Mouse (Mus musculus): ENCODE measurements around the gene Tob2.

Tob2 gene

DNA sequence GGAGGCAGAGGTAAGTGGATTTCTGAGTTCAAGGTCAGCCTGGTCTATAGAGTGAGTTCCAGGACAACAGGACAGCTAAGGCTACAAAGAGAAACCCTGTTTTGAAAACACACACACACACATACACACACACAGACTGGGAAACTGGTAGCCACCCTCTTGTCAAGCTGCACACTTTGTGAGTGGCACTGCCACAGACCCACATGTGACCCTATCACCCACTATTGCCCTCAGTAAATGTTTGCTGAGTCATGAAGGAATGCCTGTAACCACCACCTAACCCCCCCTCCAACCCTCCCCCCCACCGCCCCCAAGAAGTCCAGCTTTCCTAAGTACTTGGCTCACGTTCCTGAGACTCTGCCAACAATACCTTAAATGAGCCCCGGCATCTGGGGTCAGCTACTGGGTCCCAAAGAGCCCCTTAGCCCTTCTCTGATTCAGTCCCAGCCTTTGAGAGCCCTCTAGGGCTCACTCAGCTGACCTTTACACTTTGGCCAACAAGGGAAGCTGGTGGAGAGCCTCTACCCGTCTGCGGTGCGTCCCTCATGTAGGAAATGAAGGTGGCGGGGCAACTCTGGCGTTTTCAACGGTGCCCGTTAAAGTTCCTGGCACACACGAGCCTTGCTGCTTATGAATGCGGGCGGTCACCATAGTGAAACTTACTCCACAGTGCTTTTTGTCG lies 19.9 kb downstream of the Tob2 start:
- in situ Hi-C loops (cut with MboI, MseI), result no loop called here

DNA sequence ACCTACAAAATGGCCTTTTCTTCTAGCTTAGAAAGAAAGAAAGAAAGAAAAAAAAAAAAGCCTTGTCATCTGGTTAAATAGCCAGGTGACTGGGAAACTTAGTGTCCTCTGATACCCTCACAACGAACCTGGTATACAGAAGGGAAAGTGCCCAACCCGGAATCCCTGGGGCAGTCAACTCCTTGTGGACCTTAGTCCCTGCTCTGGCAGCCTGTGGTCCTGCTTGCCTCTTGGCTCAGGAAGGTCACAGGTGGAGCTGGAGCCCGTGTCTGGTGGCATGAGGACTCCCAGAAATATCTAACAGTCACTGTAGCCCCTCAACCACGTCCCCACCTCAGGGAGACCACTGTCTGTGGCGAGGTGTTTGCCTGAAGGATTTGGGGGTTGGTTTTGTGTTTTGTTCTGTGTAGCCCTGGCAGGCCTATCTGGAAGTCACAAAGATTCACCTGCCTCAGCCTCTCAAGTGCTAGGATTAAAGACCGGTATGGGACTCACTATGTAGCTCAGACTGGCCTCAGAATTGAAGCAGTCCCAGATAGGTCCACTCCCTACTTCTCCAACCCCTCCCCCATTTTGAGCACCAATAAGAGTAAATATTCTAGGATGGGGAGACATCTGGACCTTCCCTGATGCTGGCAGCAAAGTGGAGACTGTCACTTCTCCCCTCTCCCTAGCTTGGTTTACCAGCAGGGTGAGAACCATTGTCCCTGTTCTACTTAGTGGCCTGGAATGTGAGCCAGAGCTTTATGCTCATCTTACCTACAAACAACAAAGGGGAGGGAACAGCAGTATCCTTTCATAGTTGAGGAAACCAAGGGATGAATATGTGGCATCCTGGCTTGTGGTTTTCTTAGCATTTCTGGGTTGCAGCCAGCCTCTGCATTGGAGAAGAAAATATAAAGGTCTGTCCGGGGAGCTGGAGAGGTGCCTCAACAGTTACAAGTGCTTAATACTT lies 21.4 kb downstream of the Tob2 start:
- in situ Hi-C loops (cut with MboI, MseI), result no loop called here

DNA sequence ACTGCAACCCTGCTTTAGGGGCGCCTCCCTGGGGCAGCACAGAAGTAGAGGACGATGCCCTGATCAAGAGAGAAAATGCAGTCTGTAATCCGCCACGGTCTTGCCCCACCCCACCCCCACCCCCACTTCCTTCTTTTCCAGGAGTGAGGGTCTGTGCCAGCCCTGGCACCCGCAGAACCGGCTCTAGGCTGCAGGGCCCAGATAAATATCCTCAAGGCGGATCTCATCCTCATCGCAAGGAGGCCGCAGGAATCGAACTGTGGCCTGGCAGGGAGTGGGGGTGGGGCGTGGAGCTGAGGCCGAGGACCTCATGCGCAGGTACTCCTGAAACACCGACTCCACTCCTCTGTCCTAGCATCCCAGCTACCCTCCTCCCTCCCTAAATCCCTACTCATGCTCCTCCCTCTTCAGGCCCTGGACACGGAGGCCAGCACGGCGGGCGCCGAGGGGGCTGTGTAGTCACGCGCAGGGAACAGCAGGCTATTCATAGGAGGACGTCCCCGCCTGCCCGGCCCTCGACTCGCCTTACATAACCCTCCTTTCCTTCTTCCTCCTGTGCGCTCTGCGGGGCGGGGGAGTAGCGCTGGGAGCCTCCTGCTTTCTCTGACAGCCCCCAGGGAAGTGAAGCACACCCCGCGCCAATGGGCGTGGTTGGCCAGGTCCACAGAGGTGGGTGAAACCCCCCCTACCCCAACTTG lies 22.3 kb downstream of the Tob2 start:
- in situ Hi-C loops (cut with MboI, MseI), result no loop called here

DNA sequence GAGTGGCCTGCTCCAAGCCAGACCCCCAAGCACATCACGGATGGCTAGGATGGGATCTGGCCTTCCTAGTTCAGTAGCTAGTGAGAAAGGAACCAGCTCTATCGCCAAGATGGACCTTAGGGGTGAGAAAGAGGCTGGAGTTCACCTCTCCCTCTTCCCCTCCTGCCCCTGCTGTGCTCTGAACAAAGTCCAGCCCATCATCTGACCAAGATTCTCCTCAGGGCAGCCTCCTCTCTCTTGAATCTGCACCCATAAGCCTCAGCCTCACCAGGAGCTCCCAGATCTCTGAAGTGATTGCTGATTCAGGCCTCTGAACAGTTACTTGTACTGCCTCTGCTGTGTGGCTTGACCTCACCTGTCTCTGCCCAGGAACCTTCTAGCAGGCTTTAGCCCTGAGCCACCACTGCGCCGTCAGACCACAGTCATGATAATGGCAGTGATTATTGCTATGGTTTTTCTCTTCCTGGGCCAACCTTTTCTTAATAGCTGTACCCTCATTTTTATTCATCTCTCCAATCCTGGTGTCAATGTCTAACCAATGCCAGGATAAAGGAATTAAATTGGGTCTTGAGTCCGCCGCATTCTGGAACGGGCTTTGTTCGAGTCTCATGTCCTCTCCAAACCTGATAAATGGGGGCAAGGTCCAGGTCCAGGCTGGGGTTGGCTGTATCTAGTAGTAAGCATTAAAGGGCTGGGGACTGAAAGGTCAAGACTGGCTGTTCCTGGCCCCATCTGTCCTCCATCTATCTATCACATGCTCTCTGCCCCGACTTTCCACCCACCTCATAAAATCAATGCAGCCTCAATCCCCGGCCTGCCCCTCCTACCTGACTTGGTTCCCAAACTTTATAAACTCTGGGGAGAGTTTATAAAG lies 23.4 kb downstream of the Tob2 start:
- in situ Hi-C loops (cut with MboI, MseI), result no loop called here

DNA sequence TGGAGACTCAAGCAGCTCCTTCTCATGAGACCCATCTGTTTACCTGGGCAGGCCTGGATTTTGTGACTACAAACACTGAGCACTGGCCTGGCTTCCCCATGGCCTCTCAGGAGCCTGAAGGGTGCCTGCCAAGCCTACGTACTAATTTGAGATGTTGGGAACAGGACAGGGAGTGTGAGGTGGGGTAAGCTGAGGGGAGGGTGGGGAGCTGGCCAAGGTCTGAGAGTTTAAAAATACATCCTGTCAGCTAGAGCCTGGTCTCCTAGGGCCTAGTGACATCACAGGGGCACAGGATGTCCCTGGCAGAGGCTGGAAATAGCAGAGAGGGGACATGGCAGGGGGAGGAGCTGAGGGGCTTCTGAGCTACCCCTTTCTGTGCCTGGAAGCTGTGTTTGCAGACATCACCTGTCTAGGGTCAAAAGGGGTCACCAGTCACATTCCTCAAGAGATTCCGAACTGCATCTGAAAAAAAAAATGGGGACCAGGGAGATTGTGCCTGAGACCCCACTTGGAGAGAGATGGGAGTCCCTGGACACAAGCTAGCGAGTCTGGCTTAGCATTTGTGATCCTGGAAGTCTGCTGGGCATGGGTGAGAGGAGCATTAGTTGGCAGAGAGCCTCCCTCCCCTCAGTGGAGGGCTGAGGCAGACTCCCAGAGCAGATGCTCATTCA lies 24.3 kb downstream of the Tob2 start:
- in situ Hi-C loops (cut with MboI, MseI), result loop anchor here (5.0 kb wide), 1 partner anchor 68 kb away; no protein-coding TSS in a partner anchor

DNA sequence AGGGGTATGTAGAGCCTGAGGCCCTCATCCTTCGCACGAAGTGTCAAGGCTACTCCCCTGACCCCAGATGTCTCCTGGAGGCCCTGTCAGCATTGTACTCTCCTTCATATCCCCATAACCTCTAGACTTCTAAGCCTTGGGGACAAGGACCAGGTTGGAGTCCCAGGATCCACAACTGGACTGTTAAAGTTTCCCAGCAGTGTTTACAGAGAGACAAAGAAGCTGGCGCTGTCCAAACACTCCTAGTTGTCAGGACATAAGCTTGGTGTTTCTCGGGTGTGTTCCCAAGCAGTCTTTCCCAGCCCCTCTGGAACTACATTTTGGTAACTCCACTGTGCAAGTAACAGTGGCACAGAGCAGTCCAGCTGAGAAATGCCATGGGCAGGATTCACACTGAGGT lies 25.1 kb downstream of the Tob2 start:
- in situ Hi-C loops (cut with MboI, MseI), result loop anchor here (5.0 kb wide), 1 partner anchor 69 kb away; no protein-coding TSS in a partner anchor

DNA sequence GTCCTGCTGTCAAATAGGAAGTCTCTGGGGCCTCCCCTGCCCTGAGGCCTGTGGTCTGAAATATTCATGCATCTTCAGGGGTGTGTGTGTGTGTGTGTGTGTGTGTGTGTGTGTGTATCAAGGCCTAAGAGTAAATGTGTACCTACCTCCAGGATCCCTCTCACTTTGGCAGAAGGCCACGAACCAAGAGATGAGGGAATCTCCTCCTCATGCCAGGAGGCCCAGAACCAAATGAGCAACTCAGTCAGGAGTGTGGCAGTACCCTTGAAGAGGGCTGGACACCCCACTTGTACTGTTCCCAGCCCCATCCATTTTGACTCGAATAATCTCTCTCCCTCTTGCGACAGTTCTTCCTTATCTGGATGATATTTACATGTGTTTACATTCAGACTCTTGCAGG lies 26.4 kb downstream of the Tob2 start:
- in situ Hi-C loops (cut with MboI, MseI), result loop anchor here (5.0 kb wide), 1 partner anchor 70 kb away; no protein-coding TSS in a partner anchor

DNA sequence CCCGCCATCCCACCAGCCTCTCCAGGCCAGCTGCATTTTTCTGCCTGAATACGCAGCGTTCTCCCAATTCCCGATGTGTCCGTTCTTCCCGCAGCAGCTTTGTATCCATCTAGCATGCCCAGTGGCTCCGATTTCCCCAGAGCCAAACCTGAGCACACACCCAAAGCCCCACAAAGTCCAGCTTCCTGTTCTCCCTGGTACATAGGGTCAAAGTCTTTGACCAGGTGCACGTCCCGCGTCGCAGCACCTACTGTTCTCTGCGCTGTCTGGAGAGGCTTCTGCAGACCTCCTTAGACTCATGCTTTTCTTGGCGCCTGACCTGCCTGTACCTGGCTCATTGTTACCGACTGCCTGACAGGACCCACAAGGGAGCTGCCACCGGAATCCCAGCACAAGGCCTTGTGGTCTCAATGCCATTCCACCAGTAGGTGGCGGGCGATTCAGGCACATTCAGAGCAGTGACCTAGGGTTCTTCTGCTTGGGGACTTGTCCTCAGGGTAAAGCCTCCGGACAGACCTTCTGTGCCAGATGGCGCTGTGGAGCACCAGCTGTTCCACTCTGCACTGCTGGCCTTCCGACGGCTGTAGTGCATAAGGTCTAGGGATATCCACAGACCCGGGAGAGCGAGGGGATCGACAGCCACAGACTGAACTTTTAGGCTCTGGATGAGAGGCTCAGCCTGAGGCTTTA lies 27.3 kb downstream of the Tob2 start:
- in situ Hi-C loops (cut with MboI, MseI), result loop anchor here (5.0 kb wide), 1 partner anchor 71 kb away; no protein-coding TSS in a partner anchor

DNA sequence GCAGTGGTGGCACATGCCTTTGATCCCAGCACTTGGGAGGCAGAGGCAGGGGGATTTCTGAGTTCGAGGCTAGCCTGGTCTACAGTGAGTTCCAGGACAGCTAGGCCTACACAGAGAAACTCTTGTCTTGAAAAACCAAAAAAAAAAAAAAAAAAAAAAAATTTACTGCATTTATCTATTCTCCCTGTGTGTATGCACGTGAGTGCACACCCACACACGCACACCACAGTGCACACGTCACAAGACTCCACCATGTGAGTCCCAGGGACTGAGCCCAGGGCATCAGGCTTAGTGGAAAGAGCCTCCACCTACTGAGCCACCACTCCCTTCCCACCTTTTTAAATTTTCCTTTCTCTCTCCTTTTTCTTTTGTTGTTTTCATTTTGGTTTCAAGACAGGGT lies 28.1 kb downstream of the Tob2 start:
- in situ Hi-C loops (cut with MboI, MseI), result loop anchor here (5.0 kb wide), 1 partner anchor 72 kb away; no protein-coding TSS in a partner anchor

DNA sequence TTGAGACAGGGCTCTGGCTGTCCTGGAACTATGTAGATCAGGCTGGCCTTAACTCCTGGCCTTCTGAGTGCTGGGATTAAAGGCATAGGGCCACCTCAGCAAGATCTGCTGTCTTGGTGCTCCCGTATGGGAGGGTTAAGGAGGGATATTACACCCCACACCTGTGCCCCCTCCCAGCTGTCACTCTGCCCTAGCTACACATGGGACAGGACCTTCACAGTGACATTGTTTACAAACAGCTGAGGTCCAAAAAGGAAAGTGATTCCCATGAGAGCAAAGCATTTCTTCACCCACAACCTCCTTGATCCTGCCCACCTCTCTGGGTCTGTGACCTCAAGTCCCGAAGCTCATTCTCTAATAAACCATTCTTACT lies 29.4 kb downstream of the Tob2 start:
- in situ Hi-C loops (cut with MboI, MseI), result no loop called here

DNA sequence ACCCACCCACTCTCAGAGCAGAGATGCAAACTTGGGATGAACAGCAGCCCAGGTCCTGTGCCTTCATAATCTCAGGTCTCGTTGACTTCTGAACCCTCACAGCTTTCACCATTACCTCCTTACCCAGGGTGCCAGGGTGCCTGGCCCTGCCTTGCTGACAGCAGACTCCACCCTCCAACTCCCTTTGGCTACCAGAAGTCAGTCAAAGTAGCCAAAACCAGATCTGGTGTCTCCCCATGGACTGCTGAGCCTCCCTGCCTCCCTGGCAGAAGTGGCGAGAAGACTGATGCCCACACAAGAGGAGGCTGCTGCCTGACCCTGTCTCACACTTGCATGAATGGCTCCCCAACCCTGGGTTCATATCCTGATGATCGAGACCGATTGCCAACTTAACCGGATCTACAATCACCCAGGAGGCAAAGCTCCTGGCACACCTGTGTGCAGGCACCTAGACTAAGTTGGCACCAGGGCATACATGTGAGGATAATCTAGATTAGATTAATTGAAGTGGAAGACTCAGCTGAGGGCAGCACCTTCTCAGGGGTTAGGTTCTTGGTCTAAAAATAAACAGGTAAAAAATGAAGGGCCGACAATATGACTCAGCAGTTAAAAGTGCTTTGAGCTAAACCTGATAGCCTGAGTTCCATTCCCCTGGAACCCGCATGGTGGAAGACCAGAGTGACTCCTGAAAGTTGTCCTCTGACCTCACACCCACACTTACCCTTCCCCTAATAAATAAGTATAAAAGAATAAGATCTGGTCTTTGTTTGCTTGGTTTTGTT lies 30.0 kb downstream of the Tob2 start:
- in situ Hi-C loops (cut with MboI, MseI), result no loop called here

DNA sequence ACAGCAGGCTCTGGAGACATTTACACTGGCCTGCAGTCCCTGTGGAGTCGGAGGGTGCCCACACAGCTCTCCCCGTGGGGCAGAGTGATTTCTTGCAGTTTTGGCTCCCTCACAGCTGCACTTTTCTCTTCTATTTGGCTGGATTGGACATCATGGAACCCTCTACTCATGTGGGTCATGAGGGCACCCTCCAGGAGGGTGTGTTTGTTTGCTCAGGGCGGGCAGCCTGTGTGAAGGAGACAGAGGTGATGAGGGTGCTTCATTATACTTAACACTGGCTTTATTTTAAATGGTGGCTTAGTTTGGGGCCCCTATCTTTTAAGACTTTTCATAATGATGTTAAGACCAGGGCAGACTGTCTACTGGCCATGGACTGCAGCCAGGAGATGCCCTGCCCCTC lies 33.8 kb downstream of the Tob2 start:
- in situ Hi-C loops (cut with MboI, MseI), result no loop called here

DNA sequence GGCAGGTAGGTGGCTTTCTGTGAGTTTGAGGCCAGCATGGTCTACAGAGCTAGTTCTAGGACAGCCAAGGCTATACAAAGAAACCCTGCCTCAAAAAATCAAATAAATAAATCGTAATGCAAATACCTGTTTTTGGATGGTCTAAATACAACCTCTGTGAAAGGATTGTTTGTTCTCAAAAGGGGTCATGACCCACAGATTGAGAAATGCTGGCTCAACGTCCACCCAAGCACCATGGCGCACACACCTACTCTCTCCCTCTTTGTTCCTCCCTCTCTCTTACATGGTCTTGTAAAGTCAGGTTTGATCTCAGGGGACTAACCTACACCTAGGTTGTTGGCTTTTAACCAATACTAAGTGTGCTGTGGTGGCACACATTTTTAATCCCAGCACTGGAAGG lies 36.0 kb downstream of the Tob2 start:
- in situ Hi-C loops (cut with MboI, MseI), result no loop called here

DNA sequence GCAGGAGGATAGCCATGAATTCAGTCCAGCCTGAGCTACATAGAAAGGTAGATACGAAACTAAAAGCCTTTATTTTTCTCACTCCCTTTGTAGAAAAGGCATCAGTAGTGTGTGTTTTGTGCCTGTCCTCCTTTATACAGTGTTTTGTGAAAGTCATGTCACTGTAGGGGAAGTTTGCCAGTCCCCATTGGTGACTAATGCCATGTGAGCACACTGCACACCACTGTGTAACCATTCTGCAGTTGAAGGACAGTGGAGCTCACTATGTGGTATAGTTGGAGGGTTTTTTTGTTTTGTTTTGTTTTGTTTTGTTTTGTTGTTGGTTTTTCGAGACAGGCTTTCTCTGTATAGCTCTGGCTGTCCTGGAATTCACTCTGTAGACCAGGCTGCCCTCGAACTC lies 40.2 kb downstream of the Tob2 start:
- in situ Hi-C loops (cut with MboI, MseI), result no loop called here

DNA sequence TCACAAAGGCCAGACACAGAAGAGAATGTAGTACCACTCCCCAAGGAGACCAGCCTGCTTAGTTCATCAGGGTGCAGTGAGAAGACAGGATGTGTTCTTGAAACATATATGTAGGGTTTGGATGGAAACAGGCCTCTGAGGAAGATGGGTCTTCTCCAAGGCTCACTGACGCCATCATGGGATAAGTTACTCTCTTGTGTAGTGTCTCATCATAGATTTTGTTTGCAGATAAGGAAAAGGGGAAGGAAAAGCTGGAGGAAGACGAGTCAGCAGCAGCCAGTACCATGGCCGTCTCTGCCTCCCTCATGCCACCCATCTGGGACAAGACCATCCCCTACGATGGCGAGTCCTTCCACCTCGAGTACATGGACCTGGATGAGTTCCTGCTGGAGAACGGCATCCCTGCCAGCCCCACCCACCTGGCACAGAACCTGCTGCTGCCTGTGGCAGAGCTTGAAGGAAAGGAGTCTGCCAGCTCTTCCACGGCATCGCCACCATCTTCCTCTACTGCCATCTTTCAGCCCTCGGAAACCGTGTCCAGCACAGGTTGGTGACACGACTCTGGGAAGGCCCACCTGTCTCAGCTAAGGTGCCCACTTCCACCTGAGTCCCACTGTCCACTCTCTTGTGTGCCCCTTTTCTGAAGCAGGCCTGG lies 43.8 kb downstream of the Tob2 start:
- in situ Hi-C loops (cut with MboI, MseI), result loop anchor here (5.0 kb wide), 1 partner anchor 37 kb away; no protein-coding TSS in a partner anchor

DNA sequence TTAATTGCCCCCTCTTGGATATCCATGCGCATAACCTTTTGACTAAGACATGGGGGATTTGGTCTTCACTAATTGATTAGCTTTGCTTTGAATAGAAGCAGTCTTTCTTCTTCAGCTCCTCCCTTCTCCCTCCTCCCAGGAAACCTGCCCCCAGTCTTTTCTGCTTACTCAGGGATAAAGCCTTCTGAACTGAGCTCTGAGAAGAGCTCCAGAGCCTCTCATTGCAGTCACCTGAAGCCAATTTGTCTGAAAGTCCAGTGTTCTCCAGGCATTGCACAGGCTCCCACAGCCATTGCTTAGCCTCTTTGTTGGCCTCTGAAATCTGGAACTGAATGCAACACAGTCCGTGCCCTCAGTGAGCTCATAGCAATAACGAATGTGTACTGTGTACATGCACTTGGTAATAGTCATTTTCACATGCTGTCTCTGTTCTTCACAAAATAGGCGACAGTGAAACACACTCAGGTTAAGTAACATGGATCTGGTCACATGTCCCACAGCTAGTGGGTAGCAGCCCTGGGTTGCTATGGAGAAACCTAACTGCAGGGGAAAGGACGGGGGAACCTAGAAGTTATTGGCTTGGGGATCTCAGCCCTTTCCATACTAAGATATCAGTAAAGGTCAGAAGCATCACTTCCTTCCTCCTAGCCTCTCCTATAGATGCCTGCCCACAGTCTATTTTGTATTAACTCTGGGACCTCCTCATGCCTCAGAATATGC lies 44.5 kb downstream of the Tob2 start:
- in situ Hi-C loops (cut with MboI, MseI), result loop anchor here (5.0 kb wide), 1 partner anchor 38 kb away; no protein-coding TSS in a partner anchor

Data from T-helper 1 cell (primary cell).